Mouse (Mus musculus) spleen, adult 2 months (tissue): ENCODE results near the gene Ranbp3. TPM values are rescaled to one million over a fixed set of nuclear protein-coding genes. Genes with fewer than 3 reads are reported as not detected.

ENCODE experiments used
- DNase-seq, 2 experiments: peaks; one replicate each; pipeline versions ENCODE4 v3.0.0 to v3.0.0-alpha.2; 2012 to 2021; ENCODE audit warnings: low spot score in 2 of 2, low read depth in 1 of 2
- H3K27ac ChIP-seq: fragments of 200-500 bp; 2 replicates; pipeline ENCODE4 v1.5.1; 2012; ENCODE audit warnings: low read length, inconsistent platforms; ENCODE audit not compliant: insufficient read depth
- H3K27me3 ChIP-seq: fragments of 200-500 bp; 2 replicates; pipeline ENCODE4 v1.6.1; 2012; ENCODE audit warnings: mild to moderate bottlenecking, moderate library complexity, low read length, inconsistent platforms; ENCODE audit not compliant: control insufficient read depth, insufficient read depth
- H3K36me3 ChIP-seq: fragments of 200-500 bp; 2 replicates; pipeline ENCODE4 v1.6.1; 2012; ENCODE audit warnings: mild to moderate bottlenecking, low read length, inconsistent platforms; ENCODE audit not compliant: control insufficient read depth, insufficient read depth
- H3K4me1 ChIP-seq: fragments of 200-500 bp; 2 replicates; pipeline ENCODE4 v1.6.1; 2011; ENCODE audit warnings: inconsistent platforms; ENCODE audit not compliant: control insufficient read depth, insufficient read depth, insufficient read length
- H3K4me3 ChIP-seq: fragments of 200-500 bp; 2 replicates; pipeline ENCODE4 v1.5.1; 2011; ENCODE audit warnings: mild to moderate bottlenecking, inconsistent platforms; ENCODE audit not compliant: insufficient read depth, insufficient read length; ENCODE audit errors: extremely low read depth
- CTCF ChIP-seq: fragments of 200-500 bp; IDR thresholded peaks from 2 replicates; pipeline ENCODE4 v1.5.1; 2011; ENCODE audit warnings: mild to moderate bottlenecking, inconsistent platforms; ENCODE audit not compliant: insufficient read depth, insufficient read length, insufficient replicate concordance; ENCODE audit errors: extremely low read depth
- POLR2A ChIP-seq: fragments of 200-500 bp; IDR thresholded peaks from 2 replicates; pipeline ENCODE4 v1.6.1; 2011; ENCODE audit warnings: low read depth, low read length, inconsistent platforms
- WGBS: fragments of 180-500 bp; shearing (Covaris S2); methylation state at CpG from one replicate; pipeline ENCODE4 v1.1.7; 2018; 5-methylcytosine and 5-hydroxymethylcytosine counted together
- polyA plus RNA-seq: library from polyadenylated mRNA; depleted of rRNA; stranded (reverse); fragments of >200 nt; gene quantifications from 2 replicates; pipeline ENCODE4 v1.2.3, GENCODE M21; 2012

The Ranbp3 gene
- polyA plus RNA-seq, 1 experiment = 72.6 TPM

DNA sequence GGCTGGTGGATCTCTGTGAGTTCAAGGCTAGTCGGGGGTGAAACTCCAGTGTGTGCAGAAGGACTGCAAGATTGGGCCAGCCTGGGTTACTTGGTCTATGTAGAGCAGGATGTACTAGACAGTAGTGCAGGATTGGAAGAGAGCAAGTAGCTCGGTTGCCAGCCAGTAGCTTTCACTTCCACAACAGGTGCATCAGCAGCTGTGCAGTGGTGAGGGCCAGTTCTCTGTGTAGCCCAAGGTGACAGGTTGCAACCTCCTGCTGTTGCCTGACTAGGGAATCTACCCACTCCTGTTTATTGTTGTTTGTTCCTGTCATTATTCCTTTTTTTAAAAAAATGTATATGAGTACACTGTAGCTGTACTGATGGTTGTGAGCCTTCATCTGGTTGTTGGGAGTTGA is 15.6 kb downstream of the Ranbp3 start:
- Histone ChIP-seq H3K4me1 (no peaks in the 10 kb centered on the region), H3K27ac (no peak overlapping the region), H3K27me3 (no peaks in the 10 kb centered on the region), H3K4me3 (no peak overlapping the region), H3K36me3 (peaks cover 32% of the 10 kb centered on the region)
- WGBS = 55% methylated on average over 2 of the region's 2 CpGs
- DNase-seq = no peak
- TF ChIP-seq CTCF (no peak), POLR2A (no peak)

DNA sequence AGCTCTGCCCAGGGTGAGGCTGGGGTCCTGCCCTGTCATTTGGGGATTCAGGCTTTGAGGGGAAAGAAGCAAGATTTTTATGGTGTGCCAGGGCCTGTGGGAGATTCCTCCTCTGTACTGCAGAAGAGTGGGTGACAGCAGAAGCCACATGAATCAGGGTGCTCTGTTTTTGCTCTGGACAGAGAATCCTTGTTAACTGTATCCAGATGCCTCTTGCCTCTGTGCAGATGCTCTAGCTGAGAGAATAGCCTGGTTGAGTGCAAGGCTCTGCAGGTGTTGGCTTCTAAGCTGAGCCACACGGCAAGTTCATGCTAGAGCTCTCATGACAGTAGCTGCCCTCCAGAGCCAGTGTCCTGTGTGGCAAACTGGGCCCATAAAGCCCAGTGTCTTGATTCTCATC is 20.3 kb downstream of the Ranbp3 start:
- no peak overlapping the region for H3K27ac ChIP-seq
- H3K4me1 ChIP-seq = no peaks in the 10 kb centered on the region
- DNase-seq = no peak
- TF ChIP-seq POLR2A = no peak
- no peak for TF ChIP-seq CTCF
- peaks cover 34% of the 10 kb centered on the region for H3K36me3 ChIP-seq
- no peak overlapping the region for H3K4me3 ChIP-seq
- no peaks in the 10 kb centered on the region for H3K27me3 ChIP-seq
- whole genome bisulfite sequencing = 65% methylated on average over 1 of the region's 1 CpGs

DNA sequence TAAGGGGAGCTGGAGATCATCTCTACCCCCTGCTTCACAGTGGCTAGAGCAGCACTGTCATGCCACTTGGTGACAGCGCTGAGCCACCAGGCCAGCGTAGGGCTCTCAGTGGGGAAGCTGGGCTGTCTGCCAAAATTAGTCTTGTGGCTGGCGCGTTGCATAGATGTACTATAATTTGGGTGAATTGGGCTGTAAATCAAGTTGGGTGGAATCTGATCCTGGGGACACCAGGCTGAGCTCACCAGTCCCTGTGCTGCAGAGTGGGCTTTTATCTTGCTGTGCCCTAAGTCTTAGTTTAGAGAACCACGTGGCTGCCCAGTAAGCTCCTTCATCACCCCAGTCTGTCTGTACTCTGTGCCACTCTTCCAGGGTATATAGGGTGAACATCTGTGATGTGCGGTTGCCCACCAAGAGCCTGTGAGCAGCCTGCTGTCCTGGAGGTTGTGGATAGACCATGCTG is 20.8 kb downstream of the Ranbp3 start:
- no peak overlapping the region for H3K27ac ChIP-seq
- no peak for TF ChIP-seq CTCF
- TF ChIP-seq POLR2A = no peak
- no peaks in the 10 kb centered on the region for H3K27me3 ChIP-seq
- DNase-seq = no peak
- H3K4me1 ChIP-seq = no peaks in the 10 kb centered on the region
- H3K4me3 ChIP-seq = no peak overlapping the region
- peaks cover 39% of the 10 kb centered on the region for H3K36me3 ChIP-seq
- WGBS = 54% methylated on average over 6 of the region's 6 CpGs

DNA sequence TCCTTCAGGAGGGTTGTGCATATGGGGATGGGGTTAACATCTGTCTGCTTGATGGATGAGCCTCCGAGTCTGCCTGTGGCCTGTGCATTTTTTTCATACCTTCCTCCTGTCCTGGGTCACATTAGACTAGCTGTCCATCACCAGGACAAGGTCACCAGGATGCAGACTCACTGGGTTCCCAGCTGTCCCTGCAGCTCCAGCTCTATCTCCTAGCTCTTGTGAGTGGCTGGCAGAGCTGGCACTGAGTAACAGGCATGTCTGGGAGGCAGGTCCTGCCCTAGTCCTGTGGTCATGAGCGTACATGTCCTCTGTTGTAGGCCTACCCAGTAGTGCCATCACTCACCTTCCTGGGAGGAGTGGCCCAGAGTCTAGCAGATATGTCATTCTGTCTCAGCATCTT is 27.4 kb downstream of the Ranbp3 start:
- TF ChIP-seq CTCF (no peak), POLR2A (no peak)
- H3K4me1 ChIP-seq = no peaks in the 10 kb centered on the region
- peaks cover 63% of the 10 kb centered on the region for H3K36me3 ChIP-seq
- no peaks in the 10 kb centered on the region for H3K27me3 ChIP-seq
- no peak overlapping the region for H3K27ac ChIP-seq
- no peak overlapping the region for H3K4me3 ChIP-seq
- no peak for DNase-seq
- WGBS = 96% methylated on average over 2 of the region's 2 CpGs

DNA sequence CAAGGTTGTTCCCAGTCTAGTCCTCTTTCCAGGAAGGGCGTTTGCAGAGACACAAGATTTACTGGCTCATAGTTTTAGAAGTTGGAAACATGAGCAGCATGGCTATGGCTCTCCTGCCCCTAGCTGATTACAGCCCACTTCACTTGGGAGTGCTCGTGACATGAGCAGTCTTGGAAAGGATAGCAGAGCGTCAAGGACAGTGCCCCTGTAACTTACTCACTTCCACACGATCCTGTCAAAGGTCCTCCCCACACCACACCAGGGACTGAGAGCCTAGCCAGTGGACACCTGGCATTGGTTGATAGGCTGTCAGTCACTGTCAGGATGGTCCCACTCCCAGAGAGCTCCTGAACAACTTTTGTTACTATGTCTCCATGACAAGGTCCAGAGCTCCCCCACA is 29.9 kb downstream of the Ranbp3 start:
- H3K27me3 ChIP-seq = no peaks in the 10 kb centered on the region
- no peaks in the 10 kb centered on the region for H3K4me1 ChIP-seq
- H3K27ac ChIP-seq = no peak overlapping the region
- H3K4me3 ChIP-seq = no peak overlapping the region
- TF ChIP-seq CTCF (no peak), POLR2A (no peak)
- 88% methylated on average over 4 of the region's 4 CpGs for WGBS
- H3K36me3 ChIP-seq = peaks cover 68% of the 10 kb centered on the region
- DNase-seq = no peak

DNA sequence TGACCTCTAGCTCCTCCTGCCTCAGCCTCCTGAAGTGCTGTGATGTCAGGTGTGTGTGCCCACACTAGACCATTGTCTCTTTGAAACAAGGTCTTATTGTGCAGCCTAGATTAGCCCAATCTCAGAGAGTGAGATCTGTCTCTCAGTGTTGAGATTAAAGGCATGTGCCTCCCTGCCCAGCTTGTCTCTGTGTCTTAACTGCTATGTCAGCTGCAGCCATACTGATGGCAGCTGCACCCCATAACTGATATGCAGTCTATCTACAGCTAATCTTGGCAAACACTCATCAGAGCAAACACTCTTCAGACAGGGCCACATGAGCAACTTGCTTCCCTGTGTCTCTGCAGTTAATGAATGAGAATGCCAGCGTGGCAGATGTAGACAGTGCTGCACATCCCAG is 33.4 kb downstream of the Ranbp3 start:
- no peak overlapping the region for H3K27ac ChIP-seq
- TF ChIP-seq CTCF = no peak
- no peak for TF ChIP-seq POLR2A
- WGBS = 85% methylated on average over 1 of the region's 1 CpGs
- peaks cover 75% of the 10 kb centered on the region for H3K36me3 ChIP-seq
- H3K4me1 ChIP-seq = no peaks in the 10 kb centered on the region
- H3K4me3 ChIP-seq = no peak overlapping the region
- H3K27me3 ChIP-seq = no peaks in the 10 kb centered on the region
- DNase-seq = no peak

DNA sequence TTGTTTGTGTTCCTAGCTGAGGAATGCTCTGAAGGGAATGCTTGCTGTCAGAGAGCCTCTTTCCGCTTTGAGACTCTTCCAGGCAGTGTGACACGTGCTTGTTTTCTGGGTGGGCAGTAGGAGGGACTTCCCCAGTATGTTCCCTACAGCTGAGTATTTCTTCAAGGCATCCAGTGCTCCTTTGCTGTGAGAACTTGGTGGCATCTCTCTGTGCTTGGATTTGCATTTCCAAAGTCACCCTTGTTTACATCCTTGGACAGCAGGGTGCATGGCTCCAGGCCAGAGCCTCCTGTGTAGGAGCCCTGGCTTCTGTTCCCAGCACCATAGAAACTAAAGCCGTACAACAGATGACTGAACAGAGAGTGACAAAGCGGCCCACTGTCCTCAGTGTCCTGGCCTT is 35.6 kb downstream of the Ranbp3 start:
- H3K36me3 ChIP-seq = peaks cover 63% of the 10 kb centered on the region
- H3K4me3 ChIP-seq = no peak overlapping the region
- no peak overlapping the region for H3K27ac ChIP-seq
- no peaks in the 10 kb centered on the region for H3K27me3 ChIP-seq
- TF ChIP-seq POLR2A = no peak
- TF ChIP-seq CTCF = no peak
- no peak for DNase-seq
- no peaks in the 10 kb centered on the region for H3K4me1 ChIP-seq
- 94% methylated on average over 4 of the region's 4 CpGs for WGBS

DNA sequence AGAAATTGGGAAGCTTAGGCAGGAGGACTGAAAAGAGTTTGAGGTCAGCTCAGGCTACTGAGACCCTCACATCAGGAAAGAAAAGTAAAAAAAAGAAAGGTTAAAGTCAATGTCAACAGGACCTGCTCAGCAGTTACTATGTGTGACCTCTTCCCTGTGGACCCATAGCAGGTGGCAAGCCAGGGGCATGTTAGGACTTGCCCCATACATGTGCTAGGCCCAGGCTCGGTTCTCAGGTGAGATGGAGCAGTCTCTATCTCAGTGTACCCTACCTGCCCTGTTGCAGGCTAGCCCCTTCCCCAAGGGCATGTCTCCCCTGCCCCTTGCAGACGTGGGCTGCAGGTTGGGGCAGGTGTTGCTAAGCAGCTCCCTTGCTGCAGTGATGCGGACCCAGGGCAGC is 36.6 kb downstream of the Ranbp3 start:
- Histone ChIP-seq H3K27ac (no peak overlapping the region), H3K4me1 (no peaks in the 10 kb centered on the region), H3K36me3 (peaks cover 59% of the 10 kb centered on the region), H3K4me3 (no peak overlapping the region), H3K27me3 (no peaks in the 10 kb centered on the region)
- no peak for DNase-seq
- 92% methylated on average over 3 of the region's 3 CpGs for WGBS
- TF ChIP-seq CTCF (no peak), POLR2A (no peak)
